Mouse (Mus musculus) heart, embryonic 16.5 days (tissue): ENCODE results near the gene Pank2. TPM values are rescaled to one million over a fixed set of nuclear protein-coding genes. Genes with fewer than 3 reads are reported as not detected.

Source experiments
- ATAC-seq: fragments of 200-750 bp; cut with Nextera tagmentation; replicated peaks from 2 replicates; pipeline ENCODE4 v1.8.0; 2017; ENCODE audit warnings: moderate number of reproducible peaks; ENCODE audit not compliant: insufficient read depth, low FRiP score; ENCODE audit errors: extremely low read depth
- H3K27ac ChIP-seq: fragments of 300-500 bp; sonication (generic); 2 replicates; pipeline ENCODE4 v1.5.1; 2014; ENCODE audit warnings: mild to moderate bottlenecking, low read length, control low read depth, moderate library complexity
- H3K27me3 ChIP-seq: fragments of 300-500 bp; sonication (generic); 2 replicates; pipeline ENCODE4 v1.6.1; 2014; ENCODE audit warnings: low read length, mixed read lengths; ENCODE audit not compliant: control insufficient read depth, insufficient read depth
- H3K36me3 ChIP-seq: fragments of 300-500 bp; sonication (generic); 2 replicates; pipeline ENCODE4 v1.6.1; 2014; ENCODE audit not compliant: control insufficient read depth, insufficient read depth
- H3K4me1 ChIP-seq: fragments of 300-500 bp; sonication (generic); 2 replicates; pipeline ENCODE4 v1.6.1; 2014; ENCODE audit warnings: low read length, mixed read lengths; ENCODE audit not compliant: control insufficient read depth, insufficient read depth
- H3K4me2 ChIP-seq: fragments of 300-500 bp; sonication (generic); 2 replicates; pipeline ENCODE4 v1.6.1; 2014; ENCODE audit warnings: low read depth, mild to moderate bottlenecking, control low read depth, low read length
- H3K4me3 ChIP-seq: fragments of 300-500 bp; sonication (generic); 2 replicates; pipeline ENCODE4 v1.5.1; 2014; ENCODE audit warnings: mild to moderate bottlenecking, control low read depth, low read length
- H3K9ac ChIP-seq: fragments of 300-500 bp; sonication (generic); 2 replicates; pipeline ENCODE4 v1.6.1; 2014; ENCODE audit warnings: low read length, control low read depth
- H3K9me3 ChIP-seq: fragments of 300-500 bp; sonication (generic); replicated peaks from 2 replicates; pipeline ENCODE4 v1.6.1; 2016; ENCODE audit warnings: low read length; ENCODE audit not compliant: control insufficient read depth
- WGBS: fragments of 180-500 bp; shearing (Covaris S2); extraction: QIAGEN DNeasy Blood & Tissue Kit; methylation state at CpG from one replicate; pipeline ENCODE4 v1.1.7; 2014; 5-methylcytosine and 5-hydroxymethylcytosine counted together
- microRNA-seq: library from miRNA; unstranded; fragments of <30 nt; microRNA quantifications from one replicate; pipeline ENCODE4, GENCODE M21; 2017
- polyA plus RNA-seq: library from polyadenylated mRNA; unstranded; fragments of >200 nt; fragmentation: Nextera tagmentation; extraction: Ambion mirVana; gene quantifications from 2 replicates; pipeline ENCODE4 v1.2.1, GENCODE M21; 2015

The Pank2 gene
- polyA plus RNA-seq, 1 experiment from 2014 or later, result 22.9 TPM

DNA sequence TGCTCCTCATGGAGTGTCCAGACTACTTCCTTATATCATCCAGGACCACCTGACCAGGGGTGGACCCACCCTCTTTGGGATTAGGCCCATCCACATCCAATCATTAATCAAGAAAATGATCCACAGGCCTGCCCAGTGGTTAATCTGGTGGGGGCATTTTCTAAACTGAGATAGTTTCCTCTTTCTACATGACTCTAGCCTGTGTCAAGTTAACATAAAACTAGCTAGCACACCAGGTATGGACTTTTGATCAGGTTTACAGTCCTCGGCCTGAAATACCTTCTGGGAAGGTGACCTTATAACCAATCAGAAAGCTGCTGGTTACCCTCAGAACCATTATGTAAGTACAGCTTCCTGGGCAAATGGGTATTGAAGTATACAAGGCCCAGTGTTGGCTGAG, 66.7 kb downstream of the Pank2 start:
- Histone ChIP-seq H3K27me3 (no peaks in the 10 kb centered on the region), H3K9me3 (no peaks in the 10 kb centered on the region), H3K9ac (no peak overlapping the region), H3K27ac (no peak overlapping the region), H3K4me1 (0 out of 2 replicates have a peak, but pooled peaks cover 2% of the 10 kb centered on the region), H3K4me2 (no peak overlapping the region), H3K36me3 (no peaks in the 10 kb centered on the region), H3K4me3 (no peak overlapping the region)
- 79% methylated on average over 1 of the region's 1 CpGs for WGBS
- no peak for ATAC-seq

DNA sequence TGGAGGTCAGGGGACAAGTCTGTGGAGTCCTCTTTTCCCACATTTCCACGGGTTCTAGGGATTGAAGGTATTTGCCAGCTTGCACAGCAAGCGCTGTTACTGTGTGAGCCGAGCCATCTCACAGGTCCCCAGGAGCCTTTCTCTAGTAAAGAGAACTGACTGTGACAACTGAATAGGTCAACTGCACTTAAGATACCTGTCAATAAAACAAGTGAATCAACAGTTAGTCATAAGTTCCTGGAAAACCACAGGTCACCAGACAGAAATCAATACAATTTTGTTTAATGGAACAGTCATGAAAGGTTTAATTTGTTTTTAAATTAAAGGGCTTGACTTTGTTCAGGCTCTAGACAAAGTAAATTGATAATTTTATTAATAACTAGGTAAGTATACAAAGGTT, 68.3 kb downstream of the Pank2 start:
- ATAC-seq, result no peak
- Histone ChIP-seq H3K27me3 (no peaks in the 10 kb centered on the region), H3K27ac (no peak overlapping the region), H3K9ac (no peak overlapping the region), H3K4me3 (no peak overlapping the region), H3K4me2 (no peak overlapping the region), H3K4me1 (0 out of 2 replicates have a peak, but pooled peaks cover 2% of the 10 kb centered on the region), H3K9me3 (no peaks in the 10 kb centered on the region), H3K36me3 (no peaks in the 10 kb centered on the region)
- 80% methylated on average over 3 of the region's 3 CpGs for WGBS

GRCm38 (mm10) chr2:131337602-131338001, 75.3 kb downstream of the Pank2 start:
- 0 out of 2 replicates have a peak, but pooled peaks cover 2% of the 10 kb centered on the region for H3K9me3 ChIP-seq
- H3K4me2 ChIP-seq, result no peak overlapping the region
- H3K4me3 ChIP-seq, result no peak overlapping the region
- H3K36me3 ChIP-seq, result peaks cover 2% of the 10 kb centered on the region; the same call in 1 of the 2 replicates
- H3K4me1 ChIP-seq, result no peaks in the 10 kb centered on the region
- no peak overlapping the region for H3K27ac ChIP-seq
- no peak overlapping the region for H3K9ac ChIP-seq
- WGBS, result 84% methylated on average over 6 of the region's 6 CpGs
- H3K27me3 ChIP-seq, result no peaks in the 10 kb centered on the region
- no peak for ATAC-seq

GRCm38 (mm10) chr2:131344449-131344848, 82.2 kb downstream of the Pank2 start:
- no peak overlapping the region for H3K27ac ChIP-seq
- 0 out of 2 replicates have a peak, but pooled peaks cover 2% of the 10 kb centered on the region for H3K9me3 ChIP-seq
- ATAC-seq, result no peak
- no peaks in the 10 kb centered on the region for H3K27me3 ChIP-seq
- H3K4me1 ChIP-seq, result no peaks in the 10 kb centered on the region
- peaks cover 2% of the 10 kb centered on the region; the same call in 1 of the 2 replicates for H3K36me3 ChIP-seq
- H3K9ac ChIP-seq, result no peak overlapping the region
- H3K4me2 ChIP-seq, result no peak overlapping the region
- WGBS, result 76% methylated on average over 3 of the region's 3 CpGs
- no peak overlapping the region for H3K4me3 ChIP-seq

DNA sequence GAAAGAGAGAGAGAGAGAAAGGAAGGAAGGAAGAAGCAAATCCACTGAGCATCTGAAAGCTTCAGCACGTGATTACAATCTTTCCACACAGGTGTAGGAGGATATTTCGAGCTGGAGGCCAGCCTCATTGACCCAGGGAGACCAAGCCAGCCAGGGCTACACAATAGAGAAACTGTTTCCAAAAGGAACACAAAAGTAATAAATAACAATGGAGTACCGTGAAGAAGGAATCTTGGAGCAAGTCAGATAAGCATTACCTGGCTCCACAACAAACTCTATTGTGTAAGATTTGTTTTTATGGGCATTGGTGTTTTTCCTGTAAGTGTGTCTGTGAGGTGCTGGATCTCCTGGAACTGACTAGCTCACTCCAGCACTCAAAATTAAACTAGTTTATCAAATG, 83.3 kb downstream of the Pank2 start:
- no peaks in the 10 kb centered on the region for H3K27me3 ChIP-seq
- no peak overlapping the region for H3K27ac ChIP-seq
- H3K4me3 ChIP-seq, result no peak overlapping the region
- no peak for ATAC-seq
- H3K9me3 ChIP-seq, result 0 out of 2 replicates have a peak, but pooled peaks cover 2% of the 10 kb centered on the region
- peaks cover 2% of the 10 kb centered on the region; the same call in 1 of the 2 replicates for H3K36me3 ChIP-seq
- H3K4me2 ChIP-seq, result no peak overlapping the region
- no peaks in the 10 kb centered on the region for H3K4me1 ChIP-seq
- WGBS, result 47% methylated on average over 3 of the region's 3 CpGs
- no peak overlapping the region for H3K9ac ChIP-seq

Small RNAs within 50 kb of the gene (microRNA-seq; reads per million reads assigned to microRNA genes)
- gene Mir103-2, result 36.9 reads per million, percentile 40 among the genes with 10 or more reads in this experiment

Other genes with a start within 250 kb of the Pank2 start
- gene Gfra4, start 219.4 kb upstream of the Pank2 start, polyA plus RNA-seq, result 1.8 and 3.0 TPM in 2 replicates
- gene Adam33, start 198.7 kb upstream of the Pank2 start, polyA plus RNA-seq, result 16.9 and 17.3 TPM in 2 replicates
- 0.46 and 0.49 TPM in 2 replicates for gene Siglec1, start 175.7 kb upstream of the Pank2 start, polyA plus RNA-seq
- gene Hspa12b, start 135.2 kb upstream of the Pank2 start, polyA plus RNA-seq, result 11.6 and 12.8 TPM in 2 replicates
- not detected in 2 replicates for gene Gm11037, start 129.0 kb upstream of the Pank2 start, polyA plus RNA-seq
- 65.1 and 73.7 TPM in 2 replicates for gene 1700037H04Rik, start 102.4 kb upstream of the Pank2 start, polyA plus RNA-seq
- gene Cenpb, start 82.4 kb upstream of the Pank2 start, polyA plus RNA-seq, result 7.4 and 7.9 TPM in 2 replicates
- gene Cdc25b, start 75.5 kb upstream of the Pank2 start, polyA plus RNA-seq, result 50.4 and 55.8 TPM in 2 replicates
- gene Spef1, start 75.2 kb upstream of the Pank2 start, polyA plus RNA-seq, result 2.0 and 2.8 TPM in 2 replicates
- gene Ap5s1, start 55.4 kb upstream of the Pank2 start, polyA plus RNA-seq, result 40.7 and 41.9 TPM in 2 replicates
- 28.2 and 29.6 TPM in 2 replicates for gene Mavs, start 28.4 kb upstream of the Pank2 start, polyA plus RNA-seq
- gene Rnf24, start 90.4 kb downstream of the Pank2 start, polyA plus RNA-seq, result 1.7 and 2.0 TPM in 2 replicates
- 31.9 and 32.7 TPM in 2 replicates for gene Smox, start 229.0 kb downstream of the Pank2 start, polyA plus RNA-seq